Mouse (Mus musculus): ENCODE data around the gene Rab27a. TPM values are rescaled to one million over a fixed set of nuclear protein-coding genes. Genes with fewer than 3 reads are reported as not detected.

The Rab27a gene
- total and polyA plus RNA-seq, 3 experiments, result 14.8 to 25.6 (median 20.0) TPM

GRCm38 (mm10) chr9:73001314-73002011 is 43.2 kb upstream of the Rab27a start:
- H3K4me2 ChIP-seq (ENCODE audit: insufficient read depth, low read depth, poor library complexity, severe bottlenecking), result no peak overlapping the region
- no peaks in the 10 kb centered on the region for H3K79me2 ChIP-seq (replicated peaks; ENCODE audit: control insufficient read depth, extremely low read depth, insufficient read depth, poor library complexity, severe bottlenecking)
- H3K36me3 ChIP-seq (replicated peaks in 1 of 2; ENCODE audit: control insufficient read depth in 1 of 2, insufficient read depth in 1 of 2, low read length in 1 of 2), result peaks cover 7 to 18% of the 10 kb centered on the region in 2 experiments
- H3K27ac ChIP-seq (ENCODE audit: insufficient read depth, low read depth), result no peak overlapping the region
- in situ Hi-C loops (cut with MboI; ENCODE audit: low pct_ligation_motif_present, low pct_unique_long_range_greater_than_20kb, low sequenced_read_pairs) (no loop called here), dilution Hi-C loops (cut with MboI; ENCODE audit: extremely low pct_ligation_motif_present, extremely low pct_unique_long_range_greater_than_20kb, low sequenced_read_pairs) (no loop called here)
- DNase-seq (ENCODE audit: extremely low read depth), result no peak
- peak overlapping the region in 1 of 3 experiments; percentile 34 for H3K4me3 ChIP-seq (replicated peaks in 1 of 3; ENCODE audit: low read depth in 2 of 3, low read length in 2 of 3, poor library complexity in 1 of 3)
- no peaks in the 10 kb centered on the region for H3K27me3 ChIP-seq (replicated peaks)
- H3K9ac ChIP-seq (ENCODE audit: insufficient read depth, low read depth), result no peak overlapping the region
- no peaks in the 10 kb centered on the region for H3K9me3 ChIP-seq (replicated peaks; ENCODE audit: low read length)
- no peak for TF ChIP-seq CHD2 (IDR thresholded peaks at IDR 0.05; ENCODE audit: low read length)
- TF ChIP-seq ZMIZ1 (IDR thresholded peaks at IDR 0.05; ENCODE audit: low read depth, low read length), result no peak
- no peak for TF ChIP-seq RAD21 (IDR thresholded peaks at IDR 0.05; ENCODE audit: low read depth, low read length)
- no peak for TF ChIP-seq EP300 (IDR thresholded peaks at IDR 0.05; ENCODE audit: low read length)
- TF ChIP-seq NELFE (IDR thresholded peaks at IDR 0.05; ENCODE audit: low read depth, low read length), result no peak
- no peak for TF ChIP-seq NRF1 (IDR thresholded peaks at IDR 0.05; ENCODE audit: low read depth, low read length)
- no peak for TF ChIP-seq PAX5 (IDR thresholded peaks at IDR 0.05; ENCODE audit: low read length)
- no peaks in the 10 kb centered on the region for H3K4me1 ChIP-seq (ENCODE audit: control insufficient read depth in 1 of 2, insufficient read depth in 2 of 2)

GRCm38 (mm10) chr9:73002177-73002576 is 42.5 kb upstream of the Rab27a start:
- in situ Hi-C loops (cut with MboI; ENCODE audit: low pct_ligation_motif_present, low pct_unique_long_range_greater_than_20kb, low sequenced_read_pairs) (no loop called here), dilution Hi-C loops (cut with MboI; ENCODE audit: extremely low pct_ligation_motif_present, extremely low pct_unique_long_range_greater_than_20kb, low sequenced_read_pairs) (no loop called here)
- Histone ChIP-seq H3K9me3 (replicated peaks; ENCODE audit: low read length) (no peaks in the 10 kb centered on the region), H3K4me2 (ENCODE audit: insufficient read depth, low read depth, poor library complexity, severe bottlenecking) (no peak overlapping the region), H3K36me3 (replicated peaks in 1 of 2; ENCODE audit: control insufficient read depth in 1 of 2, insufficient read depth in 1 of 2, low read length in 1 of 2) (peaks cover 7 to 23% of the 10 kb centered on the region in 2 experiments), H3K27ac (ENCODE audit: insufficient read depth, low read depth) (no peak overlapping the region), H3K4me3 (replicated peaks in 1 of 3; ENCODE audit: low read depth in 2 of 3, low read length in 2 of 3, poor library complexity in 1 of 3) (no peak overlapping the region), H3K79me2 (replicated peaks; ENCODE audit: control insufficient read depth, extremely low read depth, insufficient read depth, poor library complexity, severe bottlenecking) (no peaks in the 10 kb centered on the region), H3K27me3 (replicated peaks) (no peaks in the 10 kb centered on the region), H3K4me1 (ENCODE audit: control insufficient read depth in 1 of 2, insufficient read depth in 2 of 2) (no peaks in the 10 kb centered on the region), H3K9ac (ENCODE audit: insufficient read depth, low read depth) (no peak overlapping the region)
- DNase-seq (ENCODE audit: extremely low read depth), result no peak
- TF ChIP-seq CHD2 (IDR thresholded peaks at IDR 0.05; ENCODE audit: low read length) (no peak), JUND (conservative IDR thresholded peaks at IDR 0.05; ENCODE audit: low read depth, low read length) (no peak), ZMIZ1 (IDR thresholded peaks at IDR 0.05; ENCODE audit: low read depth, low read length) (no peak), EP300 (IDR thresholded peaks at IDR 0.05; ENCODE audit: low read length) (no peak), NELFE (IDR thresholded peaks at IDR 0.05; ENCODE audit: low read depth, low read length) (no peak), GABPA (IDR thresholded peaks at IDR 0.05; ENCODE audit: insufficient replicate concordance, low read depth, low read length) (no peak), ZNF384 (IDR thresholded peaks at IDR 0.05; ENCODE audit: low read depth, low read length) (no peak), KAT2A (IDR thresholded peaks at IDR 0.05; ENCODE audit: insufficient replicate concordance, low read length) (no peak), ETS1 (conservative IDR thresholded peaks at IDR 0.05; ENCODE audit: low read depth, low read length) (no peak), RCOR1 (conservative IDR thresholded peaks at IDR 0.05; ENCODE audit: low read depth, low read length) (no peak), SIN3A (IDR thresholded peaks at IDR 0.05; ENCODE audit: low read length) (no peak), PAX5 (IDR thresholded peaks at IDR 0.05; ENCODE audit: low read length) (no peak)

Data from CH12.LX (cell line).